Mouse (Mus musculus) embryonic facial prominence, embryonic 11.5 days (tissue): ENCODE data around the gene Cdkal1. TPM values are rescaled to one million over a fixed set of nuclear protein-coding genes. Genes with fewer than 3 reads are reported as not detected.

ENCODE experiments used
- ATAC-seq: fragments of 200-750 bp; cut with Nextera tagmentation; replicated peaks from 2 replicates; pipeline ENCODE4 v1.8.0; 2017; ENCODE audit warnings: low read depth; ENCODE audit not compliant: insufficient number of reproducible peaks, low FRiP score, low TSS enrichment
- DNase-seq: peaks from one replicate; pipeline ENCODE4 v3.0.0-alpha.2; 2015; ENCODE audit warnings: low spot score
- H3K27ac ChIP-seq: fragments of 300-500 bp; sonication (generic); replicated peaks from 2 replicates; pipeline ENCODE4 v1.5.1; 2014; ENCODE audit warnings: mild to moderate bottlenecking, low read depth, low read length, control low read depth
- H3K27me3 ChIP-seq: fragments of 300-500 bp; sonication (generic); 2 replicates; pipeline ENCODE4 v1.6.1; 2014; ENCODE audit warnings: mild to moderate bottlenecking, low read length, moderate library complexity, mixed read lengths; ENCODE audit not compliant: control insufficient read depth, insufficient read depth
- H3K36me3 ChIP-seq: fragments of 300-500 bp; sonication (generic); replicated peaks from 2 replicates; pipeline ENCODE4 v1.6.1; 2014; ENCODE audit warnings: low read depth, mild to moderate bottlenecking, low read length, moderate library complexity, mixed read lengths; ENCODE audit not compliant: control insufficient read depth, insufficient read depth
- H3K4me1 ChIP-seq: fragments of 300-500 bp; sonication (generic); 2 replicates; pipeline ENCODE4 v1.6.1; 2014; ENCODE audit warnings: low read length, mixed read lengths; ENCODE audit not compliant: control insufficient read depth, insufficient read depth
- H3K4me2 ChIP-seq: fragments of 300-500 bp; sonication (generic); 2 replicates; pipeline ENCODE4 v1.6.1; 2014; ENCODE audit warnings: low read depth, mild to moderate bottlenecking, control low read depth, low read length, moderate library complexity
- H3K4me3 ChIP-seq: fragments of 300-500 bp; sonication (generic); 2 replicates; pipeline ENCODE4 v1.5.1; 2014; ENCODE audit warnings: low read depth, low read length, control low read depth
- H3K9ac ChIP-seq: fragments of 300-500 bp; sonication (generic); replicated peaks from 2 replicates; pipeline ENCODE4 v1.6.1; 2014; ENCODE audit warnings: mild to moderate bottlenecking, control low read depth, low read length
- H3K9me3 ChIP-seq: fragments of 300-500 bp; sonication (generic); replicated peaks from 2 replicates; pipeline ENCODE4 v1.6.1; 2016; ENCODE audit warnings: mild to moderate bottlenecking, low read length, inconsistent platforms, mixed read lengths; ENCODE audit not compliant: control insufficient read depth
- WGBS: fragments of 180-500 bp; shearing (Covaris S2); extraction: QIAGEN DNeasy Blood & Tissue Kit; methylation state at CpG from one replicate; pipeline ENCODE4 v1.1.7; 2014; 5-methylcytosine and 5-hydroxymethylcytosine counted together
- polyA plus RNA-seq: library from polyadenylated mRNA; unstranded; fragments of >200 nt; fragmentation: Nextera tagmentation; extraction: Ambion mirVana; gene quantifications from 2 replicates; pipeline ENCODE4 v1.2.1, GENCODE M21; 2014

Gene Cdkal1
- polyA plus RNA-seq, 1 experiment from 2014 or later, result 39.6 TPM

DNA sequence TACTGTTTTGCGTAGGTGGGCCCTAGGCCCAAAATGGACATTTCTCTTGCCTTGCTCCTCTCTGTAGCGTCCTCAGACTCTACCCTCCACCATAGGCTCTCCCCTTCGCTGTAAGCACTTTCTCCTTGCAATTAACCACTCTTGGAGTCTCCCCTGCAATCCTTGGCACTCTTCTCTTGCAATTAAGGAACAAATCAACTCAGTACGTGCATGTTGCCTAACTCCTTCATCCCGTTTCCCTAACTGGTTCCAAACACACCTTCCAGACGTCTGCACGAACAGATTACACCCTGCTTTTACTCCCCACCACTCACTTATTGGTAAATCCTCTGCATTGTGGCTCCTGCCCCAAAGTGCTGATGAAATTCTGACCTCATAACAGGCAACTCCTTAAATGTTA lies 358.2 kb downstream of the Cdkal1 start:
- Histone ChIP-seq H3K4me2 (no peak overlapping the region), H3K9me3 (no peaks in the 10 kb centered on the region), H3K4me1 (no peaks in the 10 kb centered on the region), H3K27me3 (no peaks in the 10 kb centered on the region), H3K9ac (no peak overlapping the region), H3K36me3 (no peaks in the 10 kb centered on the region), H3K27ac (no peak overlapping the region), H3K4me3 (no peak overlapping the region)
- DNase-seq (no peak), ATAC-seq (no peak)
- WGBS, result 80% methylated on average over 7 of the region's 7 CpGs

DNA sequence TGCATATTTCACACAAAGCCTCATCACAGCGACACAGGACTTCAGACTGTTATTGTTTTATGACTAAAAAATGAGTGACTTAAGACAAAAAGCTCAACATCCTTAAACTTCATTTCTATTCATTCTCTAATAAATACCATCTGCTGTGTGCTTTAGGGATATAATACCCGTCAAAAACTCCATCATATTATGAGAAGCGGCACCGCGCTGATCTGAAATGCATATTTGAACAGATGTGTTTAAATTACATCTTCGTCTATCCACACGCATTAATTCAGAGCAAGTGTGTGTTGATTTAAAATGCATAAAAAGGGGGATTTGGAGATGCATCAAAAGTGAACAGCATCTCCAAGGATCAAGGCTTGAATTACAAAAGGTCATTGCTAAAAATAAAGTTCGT lies 365.1 kb downstream of the Cdkal1 start:
- Histone ChIP-seq H3K27me3 (no peaks in the 10 kb centered on the region), H3K4me1 (no peaks in the 10 kb centered on the region), H3K9ac (no peak overlapping the region), H3K9me3 (no peaks in the 10 kb centered on the region), H3K27ac (no peak overlapping the region), H3K4me2 (no peak overlapping the region), H3K4me3 (no peak overlapping the region), H3K36me3 (no peaks in the 10 kb centered on the region)
- ATAC-seq, result no peak
- WGBS, result 73% methylated on average over 8 of the region's 8 CpGs
- no peak for DNase-seq

DNA sequence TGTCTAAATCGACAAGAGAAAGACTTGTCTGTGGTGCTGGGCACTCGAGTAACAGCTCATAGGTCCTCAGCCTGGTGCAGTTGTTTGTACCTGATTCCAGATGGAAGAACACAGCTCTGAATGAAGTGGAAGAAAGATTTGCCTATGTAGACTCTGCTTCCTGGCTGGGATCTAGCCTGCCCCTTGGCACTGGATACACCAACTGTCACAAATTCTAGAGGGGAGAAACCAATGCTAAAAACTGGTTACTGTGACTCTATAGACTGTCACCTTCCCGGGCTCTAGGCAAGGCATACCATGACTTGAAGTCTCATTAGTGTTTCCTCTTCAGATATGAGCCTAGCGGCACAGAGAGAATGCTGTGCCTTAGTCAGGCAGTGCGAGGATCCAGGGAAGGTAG lies 366.0 kb downstream of the Cdkal1 start:
- 82% methylated on average over 5 of the region's 5 CpGs for WGBS
- H3K9me3 ChIP-seq, result no peaks in the 10 kb centered on the region
- no peaks in the 10 kb centered on the region for H3K27me3 ChIP-seq
- no peaks in the 10 kb centered on the region for H3K36me3 ChIP-seq
- DNase-seq (no peak), ATAC-seq (no peak)
- no peak overlapping the region for H3K27ac ChIP-seq
- no peak overlapping the region for H3K4me3 ChIP-seq
- H3K4me2 ChIP-seq, result no peak overlapping the region
- no peak overlapping the region for H3K9ac ChIP-seq
- H3K4me1 ChIP-seq, result no peaks in the 10 kb centered on the region

DNA sequence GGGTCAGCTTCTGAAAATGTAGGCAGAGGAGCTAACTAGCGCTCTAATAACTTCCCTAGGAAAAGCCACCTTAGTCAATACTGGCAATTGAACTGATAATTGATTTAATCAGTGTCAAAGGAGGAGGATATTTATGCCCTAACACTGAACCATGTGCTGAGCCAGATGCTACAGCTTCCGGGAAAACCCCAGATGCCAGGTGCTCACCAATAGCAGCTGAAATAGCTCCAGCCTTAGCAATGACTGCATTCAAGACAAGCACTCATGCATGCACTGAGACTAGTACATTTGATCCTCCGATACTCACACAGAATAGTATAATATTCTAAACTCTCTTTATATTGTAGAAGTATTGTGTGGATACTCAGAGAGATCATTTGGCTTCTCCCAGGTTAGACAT lies 368.8 kb downstream of the Cdkal1 start:
- peak; percentile 11 for DNase-seq
- Histone ChIP-seq H3K4me3 (no peak overlapping the region), H3K27me3 (no peaks in the 10 kb centered on the region), H3K9ac (no peak overlapping the region), H3K4me2 (no peak overlapping the region), H3K27ac (no peak overlapping the region), H3K36me3 (no peaks in the 10 kb centered on the region), H3K4me1 (no peaks in the 10 kb centered on the region), H3K9me3 (no peaks in the 10 kb centered on the region)
- ATAC-seq, result no peak
- 63% methylated on average over 3 of the region's 3 CpGs for WGBS

DNA sequence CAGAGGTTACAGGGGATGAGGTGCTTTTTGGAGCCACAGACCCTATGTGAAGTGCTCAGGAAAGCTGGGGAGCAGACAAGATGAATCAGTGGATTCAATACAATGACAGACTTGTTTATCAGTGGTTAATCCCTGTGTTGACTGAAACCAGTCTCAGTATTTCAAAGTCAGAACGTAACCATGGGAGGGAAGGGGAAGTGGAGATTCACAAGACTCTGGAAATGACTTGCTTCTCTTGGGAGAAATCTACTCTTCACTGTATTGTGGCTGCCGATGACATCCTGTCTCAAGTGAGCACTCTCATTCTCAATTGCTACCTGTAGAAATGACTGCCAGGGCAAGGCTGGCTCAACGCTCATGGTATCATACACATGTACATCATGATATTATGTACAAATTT lies 371.5 kb downstream of the Cdkal1 start:
- H3K4me2 ChIP-seq, result no peak overlapping the region
- H3K36me3 ChIP-seq, result no peaks in the 10 kb centered on the region
- H3K9me3 ChIP-seq, result no peaks in the 10 kb centered on the region
- H3K27ac ChIP-seq, result no peak overlapping the region
- DNase-seq (no peak), ATAC-seq (no peak)
- no peak overlapping the region for H3K9ac ChIP-seq
- H3K4me3 ChIP-seq, result no peak overlapping the region
- no peaks in the 10 kb centered on the region for H3K27me3 ChIP-seq
- H3K4me1 ChIP-seq, result no peaks in the 10 kb centered on the region
- 77% methylated on average over 3 of the region's 3 CpGs for WGBS

DNA sequence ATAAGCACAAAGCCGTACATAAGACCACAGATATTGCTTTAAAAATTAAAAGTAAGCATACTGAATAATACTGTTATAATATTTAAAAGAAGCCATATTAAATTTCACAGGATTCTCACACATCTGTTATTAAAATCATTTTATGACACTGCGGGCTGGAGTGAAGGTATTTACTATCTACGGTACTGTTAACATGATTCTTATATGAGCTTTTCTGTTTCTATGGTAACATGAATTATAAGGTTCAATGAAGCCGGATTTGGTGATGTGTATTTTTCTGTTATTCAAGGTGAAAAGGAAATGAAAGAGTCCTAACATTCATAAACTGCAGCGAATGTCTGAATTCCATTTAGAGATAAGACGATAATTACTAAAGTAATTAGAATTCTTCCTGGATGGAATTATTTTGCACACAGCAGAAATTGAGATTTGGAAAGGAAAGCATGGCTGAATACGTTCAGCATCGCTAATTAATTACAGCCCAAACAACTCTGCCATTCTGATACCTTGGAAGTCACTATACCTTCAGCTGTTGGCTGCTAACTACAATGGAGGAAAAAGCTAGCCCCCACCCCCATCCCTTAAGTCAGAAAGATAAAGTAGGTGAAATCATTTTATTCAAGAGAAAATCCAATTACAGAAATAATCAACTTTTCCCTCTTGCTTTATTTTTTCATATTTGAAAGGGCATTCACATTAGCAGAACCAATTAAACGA lies 373.2 kb downstream of the Cdkal1 start:
- H3K4me2 ChIP-seq, result no peak overlapping the region
- DNase-seq, result no peak
- no peak overlapping the region for H3K9ac ChIP-seq
- WGBS, result 84% methylated on average over 9 of the region's 9 CpGs
- no peaks in the 10 kb centered on the region for H3K27me3 ChIP-seq
- no peaks in the 10 kb centered on the region for H3K36me3 ChIP-seq
- no peak overlapping the region for H3K4me3 ChIP-seq
- no peak for ATAC-seq
- no peaks in the 10 kb centered on the region for H3K4me1 ChIP-seq
- no peak overlapping the region for H3K27ac ChIP-seq
- H3K9me3 ChIP-seq, result no peaks in the 10 kb centered on the region

DNA sequence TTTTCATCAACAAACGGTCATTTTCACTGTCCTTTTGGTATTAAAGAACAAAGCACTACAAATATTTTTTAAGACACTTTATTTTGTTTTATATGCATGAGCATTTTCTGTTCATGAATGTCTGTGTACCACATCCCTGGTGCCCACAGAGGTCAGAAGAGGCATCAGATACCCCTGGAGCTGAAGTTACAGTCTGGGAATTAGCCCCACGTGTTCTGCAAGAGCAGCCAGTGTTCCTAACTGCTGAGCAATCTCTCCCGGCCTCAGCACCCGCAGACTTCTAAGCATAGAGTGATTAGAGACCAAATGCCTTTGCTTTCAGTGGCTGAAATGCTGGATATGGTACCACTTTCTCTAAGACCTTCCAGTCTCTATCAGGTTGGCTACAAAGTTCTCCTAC lies 379.1 kb downstream of the Cdkal1 start:
- Histone ChIP-seq H3K27ac (no peak overlapping the region), H3K36me3 (no peaks in the 10 kb centered on the region), H3K4me2 (no peak overlapping the region), H3K4me1 (no peaks in the 10 kb centered on the region), H3K9ac (no peak overlapping the region), H3K27me3 (no peaks in the 10 kb centered on the region), H3K9me3 (no peaks in the 10 kb centered on the region), H3K4me3 (no peak overlapping the region)
- WGBS, result 69% methylated on average over 4 of the region's 4 CpGs
- DNase-seq (no peak), ATAC-seq (no peak)

DNA sequence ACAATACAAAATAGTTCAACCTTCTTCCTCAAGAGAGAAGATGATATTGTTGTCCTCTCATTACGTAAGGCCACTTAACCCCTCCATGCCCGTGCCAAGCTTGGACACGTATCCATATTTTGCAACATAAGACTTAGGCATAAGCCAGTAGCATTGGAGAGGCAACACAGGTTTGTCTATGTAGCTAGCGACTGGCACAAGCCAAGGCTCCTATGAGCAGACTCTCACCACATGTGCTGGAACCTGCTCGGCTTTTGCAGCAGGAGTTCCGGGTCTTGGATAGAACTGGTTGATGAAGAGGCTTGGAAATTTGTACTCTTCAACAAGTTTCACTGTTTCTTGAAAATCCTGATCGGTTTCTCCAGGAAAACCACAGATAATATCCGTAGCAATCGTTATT lies 381.2 kb downstream of the Cdkal1 start:
- Histone ChIP-seq H3K4me2 (no peak overlapping the region), H3K4me3 (no peak overlapping the region), H3K9ac (no peak overlapping the region), H3K27ac (no peak overlapping the region), H3K36me3 (no peaks in the 10 kb centered on the region), H3K27me3 (no peaks in the 10 kb centered on the region), H3K9me3 (no peaks in the 10 kb centered on the region), H3K4me1 (no peaks in the 10 kb centered on the region)
- 94% methylated on average over 9 of the region's 9 CpGs for WGBS
- DNase-seq, result no peak
- no peak for ATAC-seq
